Mouse (Mus musculus): ENCODE measurements around the gene Naa50.

GRCm38 (mm10) chr16:44136511-44137021 is 3.1 kb upstream of the Naa50 start:
- TF ChIP-seq CTCF (IDR thresholded peaks at IDR 0.05; ENCODE audit: control insufficient read depth, insufficient read depth, low read length) (no peak), POLR2A (IDR thresholded peaks at IDR 0.05; ENCODE audit: borderline replicate concordance, control insufficient read depth, low read depth, low read length) (no peak)

Measured in bone marrow, adult 2 months (tissue).